Mouse (Mus musculus): ENCODE measurements around the gene Brd7.

- no peak for TF ChIP-seq CTCF (IDR thresholded peaks at IDR 0.05; ENCODE audit: low read depth)
- no peak for TF ChIP-seq EP300 (IDR thresholded peaks at IDR 0.05; ENCODE audit: low read depth)
Measured at GRCm38 (mm10) chr8:88293590-88294356, 68.2 kb downstream of the Brd7 start.

Measured in liver, embryonic 14.5 days (tissue).